Mouse (Mus musculus): ENCODE data around the gene Nuf2.
"Not testable (repeated sequence)": the region's sequence is repeated elsewhere in the genome, so short reads cannot be mapped to it uniquely, and the experiment has no call there.

Gene Nuf2

GRCm38 (mm10) chr1:169530876-169531701 lies at the start of gene Nuf2:
Gene Nuf2 (minus strand): TSS chr1:169531464.
- DNase-seq (ENCODE audit: low read depth, low spot score), result peak; percentile 100

- no peak for DNase-seq (ENCODE audit: low read depth, low spot score)
Measured at GRCm38 (mm10) chr1:169579572-169579971, 48.3 kb upstream of the Nuf2 start.

- no peak for DNase-seq (ENCODE audit: low read depth, low spot score)
Measured at GRCm38 (mm10) chr1:169574136-169574535, 42.9 kb upstream of the Nuf2 start.

DNA sequence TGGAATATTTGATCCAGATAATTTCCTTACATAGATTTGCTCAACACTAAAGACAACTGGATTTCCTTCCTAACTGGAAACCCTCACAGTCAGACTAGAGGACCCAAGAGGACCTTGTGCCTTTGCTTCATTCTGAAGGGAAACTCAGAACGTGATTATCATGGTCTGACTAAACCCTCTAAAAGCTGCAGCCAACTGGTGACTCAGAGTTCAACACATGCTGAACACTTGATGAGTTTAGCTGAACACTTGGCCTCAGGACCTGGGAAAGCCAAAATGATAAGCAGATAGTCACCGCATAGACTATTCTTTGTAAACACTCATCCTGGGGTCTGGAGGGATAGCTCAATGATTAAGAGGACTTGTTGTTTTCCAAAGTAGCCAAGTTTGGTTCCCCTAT lies 24.4 kb upstream of the Nuf2 start:
- DNase-seq (ENCODE audit: low read depth, low spot score), result peak; percentile 23

DNA sequence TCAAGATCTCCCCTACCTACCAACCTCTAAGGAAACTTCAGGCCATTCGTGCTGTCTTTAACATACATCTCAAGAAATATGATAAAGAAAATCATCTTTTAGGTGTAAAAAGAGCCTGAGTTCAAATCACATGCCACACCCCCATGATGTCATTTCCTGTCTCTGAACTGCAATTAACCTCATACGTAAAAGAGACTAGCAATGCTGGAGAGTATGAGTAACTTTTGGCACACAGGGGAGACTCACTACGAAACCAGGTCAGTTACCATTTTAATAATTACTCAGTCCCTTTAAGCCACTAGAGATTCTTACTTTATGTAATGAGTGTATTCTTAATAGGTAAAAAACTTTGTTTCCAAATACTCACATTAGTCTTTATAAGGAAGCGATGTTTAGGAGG lies 23.8 kb upstream of the Nuf2 start:
- no peak for DNase-seq (ENCODE audit: low read depth, low spot score)

DNA sequence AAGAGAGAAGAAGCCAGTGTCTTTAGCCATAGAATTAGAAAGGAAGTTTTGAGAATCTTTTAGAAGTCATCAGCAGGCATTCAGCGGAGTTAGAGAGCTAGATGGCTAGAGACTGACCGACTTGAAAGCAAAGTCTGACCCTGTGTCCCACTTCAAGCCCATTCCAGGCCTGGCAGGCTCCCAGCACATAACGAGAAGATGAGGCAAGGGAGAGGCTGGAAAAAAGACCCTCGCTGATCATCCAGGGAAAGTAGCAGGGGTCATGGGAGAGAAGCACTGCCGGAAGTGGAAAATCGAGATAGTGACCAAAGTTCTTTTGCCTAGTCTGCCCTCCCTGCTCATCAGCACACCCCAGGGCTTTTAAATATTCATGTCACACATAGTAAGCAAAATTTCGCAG lies 22.2 kb upstream of the Nuf2 start:
- no peak for DNase-seq (ENCODE audit: low read depth, low spot score)

DNA sequence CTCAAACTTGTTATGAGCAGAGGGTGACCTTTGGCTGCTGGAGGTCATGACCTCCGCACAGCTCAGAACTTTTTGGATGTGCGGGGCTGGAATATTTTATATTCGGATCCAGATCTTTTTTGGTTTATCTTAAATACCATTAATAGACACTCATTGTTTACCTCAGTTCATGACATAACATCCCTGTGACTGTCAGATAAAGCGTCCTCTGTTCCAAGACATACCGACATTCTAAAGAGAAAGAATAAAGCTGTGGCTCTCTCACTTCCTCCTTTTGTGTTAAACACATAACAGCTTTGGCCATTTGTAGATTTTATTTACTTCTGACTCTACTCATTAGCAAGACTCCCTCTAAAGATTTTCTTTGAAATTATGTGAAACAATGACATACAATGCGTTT lies 9.2 kb upstream of the Nuf2 start:
- DNase-seq (ENCODE audit: low read depth, low spot score), result no peak

GRCm38 (mm10) chr1:169531702-169532535 lies 655 bp upstream of the Nuf2 start:
- DNase-seq (ENCODE audit: low read depth, low spot score), result peak; percentile 82

DNA sequence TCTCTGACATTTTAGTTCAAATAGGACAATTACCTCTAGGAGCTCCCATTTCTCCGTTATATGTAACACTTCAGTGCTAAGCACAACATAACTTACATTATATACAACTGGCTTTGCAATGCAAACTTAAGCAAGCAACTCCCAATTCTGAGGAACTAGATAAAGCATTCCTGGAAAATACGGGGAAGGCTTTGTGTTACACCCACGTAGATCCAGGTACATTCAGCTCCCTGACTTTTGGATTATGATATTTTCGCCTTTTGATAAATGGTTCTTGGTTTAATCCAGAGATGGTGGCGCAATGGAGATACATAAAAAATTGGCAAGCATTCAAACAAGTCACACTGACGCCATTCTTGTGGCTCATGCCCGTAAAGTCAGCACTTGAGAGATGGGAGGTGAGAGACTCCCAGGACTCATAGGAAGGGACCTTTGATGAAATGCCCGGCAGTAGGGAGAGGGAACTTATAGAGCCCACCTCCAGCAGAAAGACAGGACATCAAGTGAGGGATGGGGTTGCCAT lies 1.2 kb downstream of the Nuf2 start:
- no peak for DNase-seq (ENCODE audit: low read depth, low spot score)

DNA sequence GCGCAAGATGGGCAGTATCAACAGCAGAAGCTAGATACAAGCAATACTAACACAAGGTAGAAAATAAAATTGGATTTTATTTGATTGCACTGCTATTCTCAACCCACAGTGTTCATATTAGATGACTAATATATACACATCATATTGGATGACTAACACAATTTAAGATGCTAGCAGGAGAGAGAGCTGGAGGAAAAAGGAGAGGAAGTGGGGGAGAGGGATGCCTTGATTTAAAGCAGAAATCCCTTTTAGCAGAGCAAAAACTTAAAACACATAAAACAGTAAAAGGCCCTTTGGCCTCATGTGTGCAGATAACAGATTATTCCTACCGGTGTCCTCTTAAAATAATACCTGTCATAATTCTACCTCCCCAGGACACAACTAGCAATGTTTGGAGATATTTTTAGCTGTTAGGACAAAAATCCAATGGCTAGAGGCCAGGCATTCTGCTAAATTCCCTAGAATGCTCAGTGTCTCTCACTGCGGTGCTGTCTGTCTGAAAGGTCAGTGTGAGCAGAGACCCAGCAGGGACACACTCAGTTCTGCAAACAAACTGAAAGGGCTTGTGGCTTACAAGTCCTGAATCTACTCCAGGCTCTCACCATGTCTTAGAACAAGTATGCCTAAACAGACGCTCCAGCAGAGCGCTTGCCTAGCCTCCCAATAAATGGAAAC lies 5.1 kb downstream of the Nuf2 start:
- DNase-seq (ENCODE audit: low read depth, low spot score), result peak; percentile 33

GRCm38 (mm10) chr1:169519337-169519736 lies 11.9 kb downstream of the Nuf2 start:
- peak; percentile 72 for DNase-seq (ENCODE audit: low read depth, low spot score)

- not testable (repeated sequence) for DNase-seq (ENCODE audit: low read depth, low spot score)
Measured at GRCm38 (mm10) chr1:169517899-169518517, 13.3 kb downstream of the Nuf2 start.

GRCm38 (mm10) chr1:169517376-169517892 lies 13.8 kb downstream of the Nuf2 start:
- DNase-seq (ENCODE audit: low read depth, low spot score), result no peak

DNA sequence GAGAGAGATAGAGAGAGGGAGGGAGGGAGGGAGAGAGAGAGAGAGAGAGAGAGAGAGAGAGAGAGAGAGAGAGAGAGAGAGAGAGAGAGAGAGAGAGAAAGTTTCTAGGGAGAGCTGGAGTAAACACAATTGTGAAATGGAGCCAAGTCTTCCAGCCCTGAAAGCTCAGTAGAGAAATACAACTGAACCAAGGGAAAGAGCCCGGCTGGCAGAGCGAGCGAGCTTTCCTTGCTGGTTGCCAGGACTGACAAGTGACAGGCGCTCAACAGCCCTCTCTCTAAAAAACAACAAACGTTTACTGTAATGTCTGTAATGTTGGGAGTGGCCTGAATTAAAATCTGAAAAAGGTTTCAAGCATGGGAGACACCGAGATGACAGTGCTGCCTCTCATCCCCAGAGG lies 24.9 kb downstream of the Nuf2 start:
- DNase-seq (ENCODE audit: low read depth, low spot score), result no peak

- peak; percentile 29 for DNase-seq (ENCODE audit: low read depth, low spot score)
Measured at GRCm38 (mm10) chr1:169502876-169503275, 28.4 kb downstream of the Nuf2 start.

DNA sequence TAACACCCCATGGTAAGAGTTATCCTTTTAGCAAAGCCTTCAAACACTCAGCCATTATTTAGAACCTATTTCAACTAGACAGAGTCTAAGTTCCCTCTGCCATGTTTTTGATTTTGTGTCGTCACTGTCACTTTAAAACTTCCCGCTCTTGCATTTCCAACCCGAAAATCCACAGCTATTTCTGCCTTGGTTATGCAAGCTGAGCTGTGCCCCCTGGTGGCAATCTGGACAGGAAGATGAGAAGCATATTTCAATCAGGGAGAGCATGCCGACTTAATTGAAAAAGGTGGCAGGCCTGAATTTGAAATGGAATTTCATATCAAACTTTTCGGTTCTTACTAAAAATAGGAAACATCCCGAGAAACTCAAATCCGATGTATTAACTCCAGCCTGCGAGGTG lies 35.6 kb downstream of the Nuf2 start:
- DNase-seq (ENCODE audit: low read depth, low spot score), result peak; percentile 90

DNA sequence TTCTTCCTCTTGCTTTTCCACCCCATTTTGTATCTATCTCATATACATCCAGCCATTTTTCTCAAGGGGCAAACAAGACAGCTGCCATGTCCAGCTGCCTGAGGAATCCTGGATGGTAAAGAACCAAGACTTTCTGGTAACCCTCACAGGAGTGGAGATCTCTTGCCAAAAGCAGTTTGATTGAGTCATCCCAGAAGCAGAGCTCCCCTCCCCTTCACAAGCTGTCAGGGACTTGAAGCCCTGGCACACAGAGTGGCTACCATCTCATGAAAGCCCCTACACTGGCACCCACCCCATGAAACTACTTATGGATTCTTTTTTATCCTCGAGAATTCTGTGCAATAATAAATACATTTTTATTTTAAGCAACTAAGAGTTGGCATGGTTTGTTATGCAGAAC lies 39.7 kb downstream of the Nuf2 start:
- peak; percentile 38 for DNase-seq (ENCODE audit: low read depth, low spot score)

GRCm38 (mm10) chr1:169485408-169485885 lies 45.8 kb downstream of the Nuf2 start:
- peak; percentile 78 for DNase-seq (ENCODE audit: low read depth, low spot score)

- DNase-seq (ENCODE audit: low read depth, low spot score), result no peak
Measured at GRCm38 (mm10) chr1:169484565-169484964, 46.7 kb downstream of the Nuf2 start.

DNA sequence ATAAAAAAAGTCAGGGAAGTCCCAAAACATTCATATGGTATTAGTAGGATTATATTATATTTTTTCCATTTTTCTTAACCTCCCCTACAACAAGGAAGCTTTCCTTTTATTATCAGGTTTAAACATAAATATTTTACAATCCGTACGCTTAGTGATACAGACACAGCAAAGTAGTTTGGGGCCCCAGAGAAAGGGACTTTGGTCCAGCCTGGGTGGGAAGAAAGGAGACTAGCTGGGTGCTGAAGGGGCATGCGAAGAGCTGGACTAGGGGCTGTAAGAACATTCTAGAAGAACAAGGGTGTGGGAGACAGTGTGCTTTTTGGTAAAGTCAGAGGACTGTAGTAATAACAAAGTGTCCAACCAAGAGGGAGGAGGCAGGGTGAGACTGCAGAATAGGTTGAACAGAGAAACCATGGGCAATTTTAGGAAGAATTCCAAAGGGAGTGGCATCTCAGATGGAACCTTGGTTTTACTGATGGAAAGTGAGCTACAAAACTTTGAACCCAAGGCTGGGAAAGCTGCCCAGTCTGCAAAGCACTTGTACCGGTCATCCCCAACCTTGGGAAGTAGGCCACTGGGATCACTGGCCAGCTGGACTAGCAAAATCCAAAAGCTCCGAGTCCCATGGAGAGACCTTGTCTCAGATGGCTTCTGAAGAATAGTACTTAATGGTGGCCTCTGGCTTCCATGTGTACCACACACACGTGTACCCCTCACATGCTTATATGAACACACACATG lies 48.5 kb downstream of the Nuf2 start:
- DNase-seq (ENCODE audit: low read depth, low spot score), result no peak

All from brain, adult 2 months (tissue).